Mouse (Mus musculus) forebrain, embryonic 12.5 days (tissue): ENCODE data around the gene Cep170b. TPM values are rescaled to one million over a fixed set of nuclear protein-coding genes. Genes with fewer than 3 reads are reported as not detected.

ENCODE experiments used
- ATAC-seq: fragments of 200-750 bp; cut with Nextera tagmentation; 2 replicates; pipeline ENCODE4 v1.8.0; 2017; ENCODE audit warnings: moderate TSS enrichment; ENCODE audit not compliant: low FRiP score
- H3K27ac ChIP-seq: fragments of 300-500 bp; sonication (generic); 2 replicates; pipeline ENCODE4 v1.5.1; 2016; ENCODE audit warnings: mild to moderate bottlenecking
- H3K27me3 ChIP-seq: fragments of 300-500 bp; sonication (generic); 2 replicates; pipeline ENCODE4 v1.6.1; 2016; ENCODE audit warnings: mild to moderate bottlenecking
- H3K36me3 ChIP-seq: fragments of 300-500 bp; sonication (generic); replicated peaks from 2 replicates; pipeline ENCODE4 v1.6.1; 2016; ENCODE audit warnings: mild to moderate bottlenecking
- H3K4me1 ChIP-seq: fragments of 300-500 bp; sonication (generic); 2 replicates; pipeline ENCODE4 v1.6.1; 2016
- H3K4me2 ChIP-seq: fragments of 300-500 bp; sonication (generic); 2 replicates; pipeline ENCODE4 v1.6.1; 2016; ENCODE audit warnings: mild to moderate bottlenecking, moderate library complexity
- H3K4me3 ChIP-seq: fragments of 300-500 bp; sonication (generic); replicated peaks from 2 replicates; pipeline ENCODE4 v1.5.1; 2016; ENCODE audit warnings: mild to moderate bottlenecking
- H3K9ac ChIP-seq: fragments of 300-500 bp; sonication (generic); 2 replicates; pipeline ENCODE4 v1.6.1; 2016; ENCODE audit warnings: mild to moderate bottlenecking
- H3K9me3 ChIP-seq: fragments of 300-500 bp; sonication (generic); 2 replicates; pipeline ENCODE4 v1.6.1; 2016
- WGBS: fragments of 180-500 bp; shearing (Covaris S2); methylation state at CpG from one replicate; pipeline ENCODE4 v1.1.7; 2016; 5-methylcytosine and 5-hydroxymethylcytosine counted together
- polyA plus RNA-seq: library from polyadenylated mRNA; unstranded; fragments of >200 nt; fragmentation: Nextera tagmentation; extraction: Ambion mirVana; gene quantifications from 2 replicates; pipeline ENCODE4 v1.2.1, GENCODE M21; 2016

Gene Cep170b
- polyA plus RNA-seq, 1 experiment from 2014 or later, result 16.3 TPM

DNA sequence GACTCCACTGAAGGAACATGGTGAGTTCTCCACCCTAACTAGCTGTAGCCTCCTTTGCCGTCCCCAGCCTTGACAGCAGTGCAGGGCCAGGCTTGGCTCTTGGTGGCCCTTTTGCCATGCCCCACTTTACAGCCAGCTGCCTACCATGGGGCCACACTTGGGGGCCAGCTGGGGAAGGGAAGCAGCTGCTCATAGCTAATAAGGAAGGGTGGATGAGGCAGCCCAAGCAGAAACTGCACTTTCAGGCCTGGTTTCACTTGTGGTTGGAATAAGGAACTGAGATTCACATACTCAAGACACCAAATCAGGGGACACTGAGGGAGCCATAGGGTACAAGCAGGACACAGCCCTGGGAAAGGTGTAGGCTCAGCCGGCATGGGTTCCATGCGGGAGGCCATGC is 41.8 kb downstream of the Cep170b start:
- Histone ChIP-seq H3K4me3 (no peak overlapping the region), H3K4me1 (0 out of 2 replicates have a peak, but pooled peaks cover 3% of the 10 kb centered on the region), H3K27me3 (no peaks in the 10 kb centered on the region), H3K27ac (no peak overlapping the region), H3K9me3 (no peaks in the 10 kb centered on the region), H3K4me2 (no peak overlapping the region), H3K9ac (no peak overlapping the region), H3K36me3 (no peaks in the 10 kb centered on the region)
- ATAC-seq, result no peak
- 93% methylated on average over 3 of the region's 3 CpGs for WGBS

- Histone ChIP-seq H3K9me3 (no peaks in the 10 kb centered on the region), H3K9ac (no peak overlapping the region), H3K36me3 (no peaks in the 10 kb centered on the region), H3K4me2 (no peak overlapping the region), H3K4me3 (no peak overlapping the region), H3K4me1 (0 out of 2 replicates have a peak, but pooled peaks cover 3% of the 10 kb centered on the region), H3K27ac (no peak overlapping the region), H3K27me3 (no peaks in the 10 kb centered on the region)
- 77% methylated on average over 4 of the region's 4 CpGs for WGBS
- ATAC-seq, result no peak
Observed at GRCm38 (mm10) chr12:112763176-112763575, 42.9 kb downstream of the Cep170b start.

DNA sequence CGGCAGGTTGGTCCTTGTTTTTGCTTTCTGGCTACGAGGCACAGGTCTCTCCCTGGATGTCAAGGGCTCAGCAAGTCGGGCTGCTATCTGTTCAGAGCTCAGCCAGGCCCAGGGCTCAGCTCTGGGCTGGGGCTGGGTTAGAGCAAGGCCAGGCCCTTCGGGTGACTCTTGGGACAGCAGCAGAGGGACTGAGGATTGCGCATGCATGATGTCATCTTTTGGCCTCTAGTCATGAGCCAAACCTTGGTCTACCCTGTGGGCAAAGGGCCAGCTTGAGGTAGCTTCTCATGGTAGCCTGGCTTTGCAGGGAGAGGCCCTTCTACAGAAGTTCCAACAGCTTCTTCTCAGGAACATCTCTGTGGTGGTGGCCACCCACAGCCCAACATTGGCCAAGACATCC is 43.9 kb downstream of the Cep170b start:
- H3K27ac ChIP-seq, result no peak overlapping the region
- H3K9me3 ChIP-seq, result no peaks in the 10 kb centered on the region
- H3K4me1 ChIP-seq, result 0 out of 2 replicates have a peak, but pooled peaks cover 3% of the 10 kb centered on the region
- H3K36me3 ChIP-seq, result no peaks in the 10 kb centered on the region
- H3K4me3 ChIP-seq, result no peak overlapping the region
- H3K4me2 ChIP-seq, result no peak overlapping the region
- WGBS, result 85% methylated on average over 5 of the region's 5 CpGs
- no peak overlapping the region for H3K9ac ChIP-seq
- ATAC-seq, result no peak
- H3K27me3 ChIP-seq, result no peaks in the 10 kb centered on the region

- H3K4me3 ChIP-seq, result no peak overlapping the region
- 92% methylated on average over 7 of the region's 7 CpGs for WGBS
- no peak overlapping the region for H3K4me2 ChIP-seq
- no peak for ATAC-seq
- no peaks in the 10 kb centered on the region for H3K9me3 ChIP-seq
- H3K9ac ChIP-seq, result no peak overlapping the region
- 0 out of 2 replicates have a peak, but pooled peaks cover 3% of the 10 kb centered on the region for H3K4me1 ChIP-seq
- no peaks in the 10 kb centered on the region for H3K27me3 ChIP-seq
- H3K36me3 ChIP-seq, result no peaks in the 10 kb centered on the region
- H3K27ac ChIP-seq, result no peak overlapping the region
Observed at GRCm38 (mm10) chr12:112764991-112765390, 44.7 kb downstream of the Cep170b start.

DNA sequence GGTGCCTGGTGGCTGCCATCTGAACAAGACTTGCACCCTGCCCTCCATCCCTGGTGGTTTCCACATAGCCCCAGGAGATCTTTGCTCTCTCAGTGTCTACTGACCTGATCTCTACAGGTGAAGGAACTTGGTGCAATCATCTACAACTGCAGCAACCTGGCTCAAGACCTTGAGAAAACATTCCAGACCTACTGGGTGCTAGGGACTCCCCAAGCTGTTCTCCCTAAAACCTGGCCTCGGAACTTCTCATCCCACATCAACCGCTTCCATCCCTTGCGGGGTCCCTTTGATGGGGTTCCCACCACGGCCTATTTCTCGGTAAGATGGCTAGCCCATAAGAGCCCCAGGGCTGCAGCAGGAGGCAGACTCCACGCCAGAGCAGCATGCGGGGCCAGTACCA is 46.3 kb downstream of the Cep170b start:
- no peaks in the 10 kb centered on the region for H3K4me1 ChIP-seq
- no peaks in the 10 kb centered on the region for H3K27me3 ChIP-seq
- H3K9me3 ChIP-seq, result no peaks in the 10 kb centered on the region
- no peak for ATAC-seq
- WGBS, result 92% methylated on average over 7 of the region's 7 CpGs
- no peak overlapping the region for H3K4me2 ChIP-seq
- no peaks in the 10 kb centered on the region for H3K36me3 ChIP-seq
- no peak overlapping the region for H3K9ac ChIP-seq
- no peak overlapping the region for H3K27ac ChIP-seq
- H3K4me3 ChIP-seq, result no peak overlapping the region

- no peak for ATAC-seq
- no peak overlapping the region for H3K27ac ChIP-seq
- H3K9me3 ChIP-seq, result no peaks in the 10 kb centered on the region
- H3K27me3 ChIP-seq, result no peaks in the 10 kb centered on the region
- WGBS, result 93% methylated on average over 16 of the region's 16 CpGs
- no peaks in the 10 kb centered on the region for H3K4me1 ChIP-seq
- no peak overlapping the region for H3K9ac ChIP-seq
- H3K4me2 ChIP-seq, result no peak overlapping the region
- H3K36me3 ChIP-seq, result no peaks in the 10 kb centered on the region
- no peak overlapping the region for H3K4me3 ChIP-seq
Observed at GRCm38 (mm10) chr12:112767036-112767890, 47.0 kb downstream of the Cep170b start.

DNA sequence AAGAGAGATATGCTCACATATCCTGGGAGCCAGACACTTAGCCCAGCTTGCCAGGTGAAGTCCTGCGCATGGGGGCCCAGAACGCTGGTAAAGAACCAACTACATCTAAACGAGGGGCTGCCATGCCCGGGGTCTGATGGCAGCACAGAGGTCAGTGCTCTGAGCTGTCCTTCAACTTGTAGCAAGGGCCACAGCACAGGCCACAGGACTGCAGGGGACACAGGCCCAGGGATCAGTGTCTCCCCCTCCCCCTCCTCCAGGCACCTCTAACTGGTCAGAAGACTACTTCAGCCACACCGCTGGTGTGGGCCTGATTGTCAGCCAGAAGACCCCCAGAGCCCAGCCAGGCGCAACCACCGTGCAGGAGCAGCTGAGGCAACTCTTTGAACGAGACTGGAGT is 47.9 kb downstream of the Cep170b start:
- H3K27me3 ChIP-seq, result no peaks in the 10 kb centered on the region
- H3K9ac ChIP-seq, result no peak overlapping the region
- 94% methylated on average over 8 of the region's 8 CpGs for WGBS
- H3K4me2 ChIP-seq, result no peak overlapping the region
- no peak overlapping the region for H3K4me3 ChIP-seq
- no peaks in the 10 kb centered on the region for H3K9me3 ChIP-seq
- no peaks in the 10 kb centered on the region for H3K4me1 ChIP-seq
- H3K27ac ChIP-seq, result no peak overlapping the region
- no peak for ATAC-seq
- no peaks in the 10 kb centered on the region for H3K36me3 ChIP-seq

GRCm38 (mm10) chr12:112769031-112769430 is 48.8 kb downstream of the Cep170b start:
- Histone ChIP-seq H3K36me3 (no peaks in the 10 kb centered on the region), H3K27me3 (no peaks in the 10 kb centered on the region), H3K4me2 (no peak overlapping the region), H3K9ac (no peak overlapping the region), H3K9me3 (no peaks in the 10 kb centered on the region), H3K4me1 (no peaks in the 10 kb centered on the region), H3K27ac (no peak overlapping the region), H3K4me3 (no peak overlapping the region)
- ATAC-seq, result no peak
- WGBS, result 86% methylated on average over 6 of the region's 6 CpGs

DNA sequence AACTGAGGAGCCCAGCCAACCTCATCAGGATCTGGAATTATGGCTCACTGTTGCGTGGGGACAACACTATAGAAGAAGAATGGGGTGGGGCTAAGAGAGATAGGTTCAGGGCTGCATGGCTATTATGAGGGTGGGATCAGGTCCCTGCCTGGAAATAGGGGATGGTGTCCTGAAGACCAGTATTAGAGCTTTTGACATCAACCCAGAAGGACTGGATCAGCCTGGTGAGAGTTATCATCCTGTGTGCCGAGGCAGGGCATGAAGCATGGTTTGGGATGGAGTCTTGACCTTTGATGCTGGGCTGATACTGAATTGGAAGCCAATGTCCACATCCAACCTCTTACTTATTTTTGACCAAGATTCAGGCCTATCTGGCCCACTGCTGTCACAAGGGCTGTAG is 49.5 kb downstream of the Cep170b start:
- Histone ChIP-seq H3K9me3 (no peaks in the 10 kb centered on the region), H3K27ac (no peak overlapping the region), H3K4me2 (no peak overlapping the region), H3K4me3 (no peak overlapping the region), H3K9ac (no peak overlapping the region), H3K27me3 (no peaks in the 10 kb centered on the region), H3K36me3 (no peaks in the 10 kb centered on the region), H3K4me1 (no peaks in the 10 kb centered on the region)
- 75% methylated on average over 2 of the region's 2 CpGs for WGBS
- no peak for ATAC-seq

GRCm38 (mm10) chr12:112770396-112770795 is 50.1 kb downstream of the Cep170b start:
- Histone ChIP-seq H3K9ac (no peak overlapping the region), H3K36me3 (no peaks in the 10 kb centered on the region), H3K27ac (no peak overlapping the region), H3K4me2 (no peak overlapping the region), H3K4me3 (no peak overlapping the region), H3K27me3 (no peaks in the 10 kb centered on the region), H3K9me3 (peaks cover 6% of the 10 kb centered on the region; the same call in 1 of the 2 replicates), H3K4me1 (no peaks in the 10 kb centered on the region)
- WGBS, result 79% methylated on average over 4 of the region's 4 CpGs
- no peak for ATAC-seq

- Histone ChIP-seq H3K36me3 (no peaks in the 10 kb centered on the region), H3K27me3 (no peaks in the 10 kb centered on the region), H3K4me1 (no peaks in the 10 kb centered on the region), H3K9me3 (peaks cover 8% of the 10 kb centered on the region; the same call in 1 of the 2 replicates), H3K27ac (no peak overlapping the region), H3K4me3 (no peak overlapping the region), H3K4me2 (no peak overlapping the region), H3K9ac (no peak overlapping the region)
- ATAC-seq, result no peak
- WGBS, result 93% methylated on average over 14 of the region's 14 CpGs
Observed at GRCm38 (mm10) chr12:112772306-112772705, 52.1 kb downstream of the Cep170b start.

GRCm38 (mm10) chr12:112773366-112773765 is 53.1 kb downstream of the Cep170b start:
- ATAC-seq, result no peak
- H3K27ac ChIP-seq, result no peak overlapping the region

GRCm38 (mm10) chr12:112774026-112774425 is 53.8 kb downstream of the Cep170b start:
- no peaks in the 10 kb centered on the region for H3K36me3 ChIP-seq
- no peak for ATAC-seq
- H3K27ac ChIP-seq, result no peak overlapping the region
- H3K9ac ChIP-seq, result no peak overlapping the region
- H3K27me3 ChIP-seq, result no peaks in the 10 kb centered on the region
- H3K4me3 ChIP-seq, result no peak overlapping the region
- H3K4me1 ChIP-seq, result no peaks in the 10 kb centered on the region
- no peak overlapping the region for H3K4me2 ChIP-seq
- WGBS, result 87% methylated on average over 6 of the region's 6 CpGs
- H3K9me3 ChIP-seq, result peaks cover 8% of the 10 kb centered on the region; the same call in 1 of the 2 replicates

More at GRCm38 (mm10) chr12:112773366-112773765, 53.1 kb downstream of the Cep170b start:
- Histone ChIP-seq H3K9ac (no peak overlapping the region), H3K4me2 (no peak overlapping the region), H3K27me3 (no peaks in the 10 kb centered on the region), H3K9me3 (peaks cover 8% of the 10 kb centered on the region; the same call in 1 of the 2 replicates), H3K4me1 (no peaks in the 10 kb centered on the region), H3K36me3 (no peaks in the 10 kb centered on the region), H3K4me3 (no peak overlapping the region)
- 39% methylated on average over 9 of the region's 9 CpGs for WGBS
